Mouse (Mus musculus) right cerebral cortex, postnatal 14 days (tissue): ENCODE results near the gene Htra2.

ENCODE experiments used
- DNase-seq: peaks from one replicate; pipeline ENCODE4 v3.0.0; 2022

The Htra2 gene

GRCm38 (mm10) chr6:83069488-83070246 is 14.6 kb upstream of the Htra2 start:
- no peak for DNase-seq

- DNase-seq, result no peak
These were observed 13.8 kb upstream of the Htra2 start for GRCm38 (mm10) chr6:83068706-83069487.

- no peak for DNase-seq
These were observed 13.1 kb upstream of the Htra2 start for GRCm38 (mm10) chr6:83068221-83068620.

GRCm38 (mm10) chr6:83066441-83066840 is 11.4 kb upstream of the Htra2 start:
- no peak for DNase-seq

GRCm38 (mm10) chr6:83065995-83066394 is 10.9 kb upstream of the Htra2 start:
- no peak for DNase-seq

- no peak for DNase-seq
These were observed 3.7 kb upstream of the Htra2 start for GRCm38 (mm10) chr6:83058725-83059124.

- no peak for DNase-seq
These were observed 2.7 kb upstream of the Htra2 start, which contains the start of gene Dqx1 for GRCm38 (mm10) chr6:83057790-83058189. Gene Dqx1, plus strand, starts transcription at chr6:83057844.

- DNase-seq, result peak; percentile 95
These were observed 810 bp downstream of the Htra2 start, which contains the start of gene Aup1 for GRCm38 (mm10) chr6:83054074-83054851. Gene Aup1, plus strand, starts transcription at chr6:83054521.

- peak; percentile 56 for DNase-seq
These were observed 1.7 kb downstream of the Htra2 start for GRCm38 (mm10) chr6:83053136-83053960.

GRCm38 (mm10) chr6:83049367-83049766 is 5.7 kb downstream of the Htra2 start:
- DNase-seq, result no peak

- no peak for DNase-seq
These were observed 10.3 kb downstream of the Htra2 start for GRCm38 (mm10) chr6:83044742-83045141.

- DNase-seq, result no peak
These were observed 11.1 kb downstream of the Htra2 start for GRCm38 (mm10) chr6:83043993-83044392.

- DNase-seq, result no peak
These were observed 11.5 kb downstream of the Htra2 start for GRCm38 (mm10) chr6:83043561-83043960.

GRCm38 (mm10) chr6:83040601-83041000 is 14.5 kb downstream of the Htra2 start:
- DNase-seq, result no peak

GRCm38 (mm10) chr6:83038496-83039012 is 16.5 kb downstream of the Htra2 start:
- DNase-seq, result peak; percentile 84

GRCm38 (mm10) chr6:83037188-83037587 is 17.9 kb downstream of the Htra2 start:
- no peak for DNase-seq

GRCm38 (mm10) chr6:83034463-83035055 is 20.5 kb downstream of the Htra2 start:
- DNase-seq, result no peak

GRCm38 (mm10) chr6:83033249-83034185 is 21.6 kb downstream of the Htra2 start, which contains the start of the genes Dok1 and Loxl3:
Gene Dok1, minus strand, starts transcription at chr6:83033471.
Gene Loxl3, plus strand, starts transcription at chr6:83034173.
- no peak for DNase-seq

- DNase-seq, result no peak
These were observed 22.3 kb downstream of the Htra2 start for GRCm38 (mm10) chr6:83032769-83033191.

GRCm38 (mm10) chr6:83031921-83032590 is 23.0 kb downstream of the Htra2 start:
- no peak for DNase-seq
